Mouse (Mus musculus) stomach, postnatal 0 days (tissue): Measurements from ENCODE around the gene Fbln7. TPM values are rescaled to one million over a fixed set of nuclear protein-coding genes. Genes with fewer than 3 reads are reported as not detected.

ENCODE experiments used
- ATAC-seq: fragments of 200-750 bp; cut with Nextera tagmentation; 2 replicates; pipeline ENCODE4 v1.8.0; 2017; ENCODE audit not compliant: low FRiP score, low TSS enrichment
- DNase-seq: peaks from one replicate; pipeline ENCODE4 v3.0.0-alpha.2; 2016; ENCODE audit warnings: low spot score
- H3K27ac ChIP-seq: fragments of 300-500 bp; sonication (generic); replicated peaks from 2 replicates; pipeline ENCODE4 v1.5.1; 2014; ENCODE audit warnings: mild to moderate bottlenecking, control low read depth
- H3K27me3 ChIP-seq: fragments of 300-500 bp; sonication (generic); 2 replicates; pipeline ENCODE4 v1.6.1; 2014; ENCODE audit warnings: low read length; ENCODE audit not compliant: control insufficient read depth, insufficient read depth
- H3K36me3 ChIP-seq: fragments of 300-500 bp; sonication (generic); 2 replicates; pipeline ENCODE4 v1.6.1; 2014; ENCODE audit warnings: low read length, mixed read lengths; ENCODE audit not compliant: control insufficient read depth, insufficient read depth
- H3K4me1 ChIP-seq: fragments of 300-500 bp; sonication (generic); replicated peaks from 2 replicates; pipeline ENCODE4 v1.6.1; 2014; ENCODE audit warnings: antibody characterized with exemption; ENCODE audit not compliant: control insufficient read depth, insufficient read depth
- H3K4me2 ChIP-seq: fragments of 300-500 bp; sonication (generic); replicated peaks from 2 replicates; pipeline ENCODE4 v1.6.1; 2014; ENCODE audit warnings: low read depth, mild to moderate bottlenecking, control low read depth, moderate library complexity
- H3K4me3 ChIP-seq: fragments of 300-500 bp; sonication (generic); 2 replicates; pipeline ENCODE4 v1.5.1; 2014; ENCODE audit warnings: low read depth, low read length, control low read depth
- H3K9ac ChIP-seq: fragments of 300-500 bp; sonication (generic); 2 replicates; pipeline ENCODE4 v1.6.1; 2014; ENCODE audit warnings: mild to moderate bottlenecking, low read length, control low read depth, mixed read lengths
- H3K9me3 ChIP-seq: fragments of 300-500 bp; sonication (generic); 2 replicates; pipeline ENCODE4 v1.6.1; 2016; ENCODE audit warnings: low read length; ENCODE audit not compliant: control insufficient read depth
- CTCF ChIP-seq: IDR thresholded peaks from 2 replicates; pipeline ENCODE4 v1.5.1; 2016; ENCODE audit warnings: antibody characterized with exemption, low read depth, mild to moderate bottlenecking, moderate library complexity
- EP300 ChIP-seq: optimal IDR thresholded peaks from 2 replicates; pipeline ENCODE3; 2016; ENCODE audit warnings: antibody characterized with exemption
- WGBS: fragments of 180-500 bp; shearing (Covaris S2); extraction: QIAGEN DNeasy Blood & Tissue Kit; methylation state at CpG from one replicate; pipeline ENCODE4 v1.1.7; 2014; 5-methylcytosine and 5-hydroxymethylcytosine counted together
- microRNA-seq: library from miRNA; unstranded; fragments of <30 nt; microRNA quantifications from one replicate; pipeline ENCODE4, GENCODE M21; 2016
- polyA plus RNA-seq: library from polyadenylated mRNA; unstranded; fragments of >200 nt; fragmentation: Nextera tagmentation; extraction: Ambion mirVana; gene quantifications from 2 replicates; pipeline ENCODE4 v1.2.1, GENCODE M21; 2015

The Fbln7 gene
- polyA plus RNA-seq, 1 experiment from 2014 or later, result 2.5 TPM

- no peaks in the 10 kb centered on the region for H3K9me3 ChIP-seq
- H3K27ac ChIP-seq, result no peak overlapping the region
- no peak overlapping the region for H3K4me3 ChIP-seq
- 60% methylated on average over 3 of the region's 3 CpGs for WGBS
- DNase-seq (no peak), ATAC-seq (no peak)
- H3K36me3 ChIP-seq, result no peaks in the 10 kb centered on the region
- no peak overlapping the region for H3K9ac ChIP-seq
- H3K27me3 ChIP-seq, result no peaks in the 10 kb centered on the region
- TF ChIP-seq CTCF (no peak), EP300 (no peak)
- no peaks in the 10 kb centered on the region for H3K4me1 ChIP-seq
- H3K4me2 ChIP-seq, result no peak overlapping the region
Measured at GRCm38 (mm10) chr2:128928446-128928845, 65.7 kb downstream of the Fbln7 start.

DNA sequence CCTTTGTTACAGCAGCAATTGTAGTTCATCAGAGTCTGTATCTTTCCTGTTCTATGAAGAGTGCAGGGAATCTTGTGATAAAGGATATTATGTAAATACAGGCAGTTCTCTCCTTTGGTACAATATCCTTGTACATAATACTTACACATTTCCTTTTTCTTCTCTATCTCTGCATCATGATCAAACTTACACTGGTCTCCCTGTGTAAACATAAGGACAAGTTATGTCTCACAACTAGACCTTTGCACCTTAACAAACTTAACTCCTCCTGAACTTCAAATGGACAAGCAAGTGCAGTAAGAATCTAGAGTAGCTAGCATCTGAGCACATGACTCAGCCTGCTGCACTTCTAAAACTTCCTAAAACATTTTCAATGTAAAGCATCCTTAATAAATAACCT is 67.9 kb downstream of the Fbln7 start:
- TF ChIP-seq CTCF (no peak), EP300 (no peak)
- DNase-seq, result no peak
- H3K4me2 ChIP-seq, result no peak overlapping the region
- no peak overlapping the region for H3K27ac ChIP-seq
- no peaks in the 10 kb centered on the region for H3K4me1 ChIP-seq
- ATAC-seq, result peak; percentile 91
- no peaks in the 10 kb centered on the region for H3K27me3 ChIP-seq
- H3K4me3 ChIP-seq, result no peak overlapping the region
- no peak overlapping the region for H3K9ac ChIP-seq
- no peaks in the 10 kb centered on the region for H3K36me3 ChIP-seq
- H3K9me3 ChIP-seq, result no peaks in the 10 kb centered on the region

GRCm38 (mm10) chr2:128936256-128936655 is 73.5 kb downstream of the Fbln7 start:
- no peak for DNase-seq
- no peaks in the 10 kb centered on the region for H3K36me3 ChIP-seq
- H3K4me1 ChIP-seq, result no peaks in the 10 kb centered on the region
- TF ChIP-seq EP300 (no peak), CTCF (no peak)
- no peak overlapping the region for H3K9ac ChIP-seq
- H3K27ac ChIP-seq, result no peak overlapping the region
- H3K4me2 ChIP-seq, result no peak overlapping the region
- H3K4me3 ChIP-seq, result no peak overlapping the region
- no peaks in the 10 kb centered on the region for H3K9me3 ChIP-seq
- no peaks in the 10 kb centered on the region for H3K27me3 ChIP-seq
- WGBS, result 80% methylated on average over 3 of the region's 3 CpGs
- ATAC-seq, result no peak

DNA sequence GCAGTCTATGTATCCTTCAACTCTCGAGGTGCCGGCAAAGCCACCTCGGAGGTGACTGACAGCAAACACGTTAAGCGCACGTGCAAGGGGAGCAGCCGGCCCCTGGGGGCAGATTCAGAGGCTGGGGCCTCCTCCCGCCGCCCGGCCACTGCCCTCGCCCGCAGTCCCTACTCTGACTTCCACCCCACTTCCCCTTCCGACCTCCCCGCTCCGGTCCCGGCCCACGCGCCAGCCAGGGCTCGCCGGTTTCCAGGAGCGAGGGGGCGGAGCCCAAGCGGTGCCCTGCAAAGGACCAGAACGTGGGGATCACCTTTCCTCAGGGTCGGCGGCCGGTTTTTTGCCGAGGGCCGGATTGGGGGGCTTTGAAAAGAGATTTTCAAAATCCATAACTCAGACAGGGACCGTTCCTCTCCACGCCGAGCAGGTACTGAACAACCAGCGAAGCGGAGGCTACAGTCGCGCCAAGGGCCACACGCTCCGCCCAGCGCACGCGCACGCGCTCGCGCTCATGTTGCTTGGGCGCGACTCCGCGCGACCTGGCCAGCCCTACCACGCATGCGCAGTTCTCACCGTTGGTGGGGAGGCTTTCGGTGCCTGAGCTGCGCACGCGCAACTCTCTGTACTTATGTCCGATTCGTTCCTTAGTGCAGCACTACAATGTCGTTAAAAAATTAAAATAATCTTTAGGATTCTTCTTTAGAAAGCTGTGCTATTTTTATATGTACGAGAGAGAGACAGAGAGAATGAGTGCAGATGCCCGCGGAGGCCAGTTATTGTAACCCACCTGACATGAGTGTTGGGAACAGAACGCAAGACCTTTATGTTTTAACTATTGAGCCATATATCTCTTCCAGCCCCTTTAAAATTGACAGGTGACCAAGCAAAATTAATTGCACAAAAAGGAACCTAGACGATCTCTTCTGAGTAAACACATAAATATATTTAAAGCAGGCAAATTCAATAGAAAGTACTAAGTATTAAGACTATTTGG is 81.1 kb downstream of the Fbln7 start, which contains the start of gene Zc3h8:
Gene Zc3h8 (minus strand): TSS at position 540 of the 991 bp plus-strand sequence.
- peak; percentile 95 for ATAC-seq
- Histone ChIP-seq H3K9ac (peak within 1 kb of the TSS; percentile 66), H3K27me3 (no peaks in the 10 kb centered on the region), H3K4me2 (peak within 1 kb of the TSS; percentile 83), H3K9me3 (no peaks in the 10 kb centered on the region), H3K4me3 (peak within 1 kb of the TSS; percentile 76), H3K4me1 (no peaks in the 10 kb centered on the region), H3K27ac (peak within 1 kb of the TSS; percentile 81), H3K36me3 (no peaks in the 10 kb centered on the region)
- 1% methylated on average over 64 of the region's 65 CpGs for WGBS
- peak; percentile 97 for DNase-seq
- no peak for TF ChIP-seq EP300
- no peak for TF ChIP-seq CTCF

Small RNA genes within 50 kb of the gene (microRNA-seq; reads per million reads assigned to microRNA genes)
- gene Gm22859, result not detected

Other genes starting within 250 kb of the Fbln7 start
- 12.0 and 13.3 TPM in 2 replicates for gene Anapc1, start 175.6 kb upstream of the Fbln7 start, polyA plus RNA-seq
- 1.4 and 1.6 TPM in 2 replicates for gene Mertk, start 164.0 kb upstream of the Fbln7 start, polyA plus RNA-seq
- 26.4 and 31.9 TPM in 2 replicates for gene Tmem87b, start 44.9 kb upstream of the Fbln7 start, polyA plus RNA-seq
- 4.6 and 4.8 TPM in 2 replicates for gene Zc3h8, start 81.1 kb downstream of the Fbln7 start, polyA plus RNA-seq
- gene Zc3h6, start 104.4 kb downstream of the Fbln7 start, polyA plus RNA-seq, result 2.3 and 2.6 TPM in 2 replicates
- 11.5 and 11.8 TPM in 2 replicates for gene Gm10762, start 104.7 kb downstream of the Fbln7 start, polyA plus RNA-seq
- 0.16 and 0.22 TPM in 2 replicates for gene Vinac1, start 185.2 kb downstream of the Fbln7 start, polyA plus RNA-seq
- 6.8 and 7.1 TPM in 2 replicates for gene Ttl, start 203.0 kb downstream of the Fbln7 start, polyA plus RNA-seq
- 9.3 and 9.5 TPM in 2 replicates for gene Polr1b, start 238.0 kb downstream of the Fbln7 start, polyA plus RNA-seq